Mouse (Mus musculus) kidney, adult 2 months (tissue): ENCODE measurements around the gene C2cd4a.

Experiments
- CTCF ChIP-seq: fragments of 200-500 bp; conservative IDR thresholded peaks from 2 replicates; pipeline ENCODE4 v1.5.1; 2011; ENCODE audit warnings: low read depth, mild to moderate bottlenecking, control low read depth, low read length, moderate library complexity, mixed read lengths; ENCODE audit not compliant: insufficient read depth, insufficient read length
- POLR2A ChIP-seq: fragments of 200-500 bp; IDR thresholded peaks from one replicate; pipeline ENCODE4 v1.6.1; 2011; ENCODE audit warnings: low read depth, low read length, control low read depth

DNA sequence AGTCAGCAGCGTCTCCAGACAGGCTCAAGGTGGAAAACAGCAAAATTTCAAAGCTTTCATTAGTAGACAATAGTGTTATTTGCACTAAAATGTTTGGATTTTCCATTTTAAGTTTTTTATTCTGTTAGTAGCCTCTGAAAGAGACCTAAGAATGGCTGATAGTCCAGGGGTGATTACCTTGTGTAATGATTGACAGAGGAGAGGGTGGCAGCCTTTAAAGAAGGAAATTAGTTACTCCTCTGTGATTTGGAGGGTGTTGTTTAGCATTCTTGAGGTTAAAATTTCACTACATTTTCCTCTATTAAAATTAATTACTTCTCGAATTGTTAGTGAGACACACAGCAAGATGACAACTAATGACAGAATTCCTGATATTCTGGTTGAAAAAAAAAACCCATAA, 5.2 kb upstream of the C2cd4a start:
- TF ChIP-seq CTCF = no peak
- TF ChIP-seq POLR2A = no peak
